Mouse (Mus musculus) cerebellum, adult 11-12 months (tissue): ENCODE measurements around the gene Rps18.
A peak's percentile ranks its signal among the peaks of the same experiment; 100 is the strongest.
"Not testable (repeated sequence)": the region's sequence is repeated elsewhere in the genome, so short reads cannot be mapped to it uniquely, and the experiment has no call there.

Experiments
- DNase-seq: peaks from one replicate; pipeline ENCODE4 v3.0.0; 2022

Rps18 gene

GRCm38 (mm10) chr17:33919351-33920281 is 36.2 kb downstream of the Rps18 start:
- peak; percentile 83 for DNase-seq

GRCm38 (mm10) chr17:33918293-33919203 is 37.3 kb downstream of the Rps18 start:
- DNase-seq: peak; percentile 70

GRCm38 (mm10) chr17:33917656-33918292 is 38.0 kb downstream of the Rps18 start:
- DNase-seq: peak; percentile 72

GRCm38 (mm10) chr17:33916847-33917655 is 38.8 kb downstream of the Rps18 start:
- DNase-seq: no peak

GRCm38 (mm10) chr17:33916294-33916693 is 39.5 kb downstream of the Rps18 start:
- DNase-seq: peak; percentile 71

GRCm38 (mm10) chr17:33915671-33916250 is 40.0 kb downstream of the Rps18 start, which contains the start of the genes Tapbp and Zbtb22:
Gene Tapbp (plus strand): TSS chr17:33915899.
Gene Zbtb22 (plus strand): TSS chr17:33915904.
- DNase-seq: peak; percentile 99

GRCm38 (mm10) chr17:33914969-33915391 is 40.8 kb downstream of the Rps18 start:
- peak; percentile 65 for DNase-seq

GRCm38 (mm10) chr17:33913905-33914304 is 41.9 kb downstream of the Rps18 start:
- peak; percentile 49 for DNase-seq

GRCm38 (mm10) chr17:33913264-33913663 is 42.5 kb downstream of the Rps18 start:
- peak; percentile 53 for DNase-seq

- peak; percentile 64 for DNase-seq
These were observed 43.9 kb downstream of the Rps18 start for GRCm38 (mm10) chr17:33911813-33912414.

- DNase-seq: peak; percentile 60
These were observed 44.6 kb downstream of the Rps18 start for GRCm38 (mm10) chr17:33911052-33911812.

- peak; percentile 57 for DNase-seq
These were observed 45.3 kb downstream of the Rps18 start for GRCm38 (mm10) chr17:33910346-33911051.

GRCm38 (mm10) chr17:33909869-33910250 is 45.9 kb downstream of the Rps18 start:
- DNase-seq: no peak

- peak; percentile 99 for DNase-seq
These were observed 46.5 kb downstream of the Rps18 start, which contains the start of gene Daxx for GRCm38 (mm10) chr17:33909077-33909868. Gene Daxx (plus strand): TSS chr17:33909414.

- peak; percentile 84 for DNase-seq
These were observed 47.3 kb downstream of the Rps18 start for GRCm38 (mm10) chr17:33908331-33909076.

GRCm38 (mm10) chr17:33904835-33905234 is 51.0 kb downstream of the Rps18 start, which contains the start of gene Platr17:
Gene Platr17 (plus strand): TSS chr17:33905135.
- not testable (repeated sequence) for DNase-seq

- DNase-seq: not testable (repeated sequence)
These were observed 51.7 kb downstream of the Rps18 start for GRCm38 (mm10) chr17:33903911-33904651.
